Mouse (Mus musculus) ZHBTc4 (cell line): ENCODE results near the gene Ehd2.
"Not testable (repeated sequence)": the region's sequence is repeated elsewhere in the genome, so short reads cannot be mapped to it uniquely, and the experiment has no call there.

Experiments
- DNase-seq: peaks from one replicate; pipeline ENCODE4 v3.0.0-alpha.2; 2011; ENCODE audit warnings: low read depth, low spot score

Ehd2 gene

GRCm38 (mm10) chr7:15945721-15946536, 21.4 kb downstream of the Ehd2 start, which contains the start of gene Nop53:
Nop53 (minus strand) TSS chr7:15946074.
- peak; percentile 97 for DNase-seq

DNA sequence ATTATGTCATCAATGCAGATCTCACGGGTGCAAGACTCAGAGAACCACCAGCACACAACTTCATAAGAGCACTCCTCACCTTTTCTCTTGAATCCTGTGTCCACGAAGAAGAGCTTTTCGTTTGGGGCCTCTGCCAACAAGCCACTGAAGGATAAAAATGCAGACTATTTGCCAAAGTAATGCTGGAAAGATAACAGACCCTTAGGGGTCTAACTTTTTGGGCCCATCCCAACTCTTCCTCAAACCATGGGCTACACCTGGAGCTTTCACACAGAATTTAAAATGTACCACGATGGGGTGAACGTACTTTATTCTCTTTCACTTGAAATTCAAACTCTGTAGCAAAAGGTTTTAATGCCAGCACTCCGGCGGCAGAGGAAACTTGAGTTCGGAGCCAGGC, 22.2 kb downstream of the Ehd2 start:
- DNase-seq, result no peak

- DNase-seq, result no peak
These were observed 23.1 kb downstream of the Ehd2 start for GRCm38 (mm10) chr7:15944311-15944710.

- no peak for DNase-seq
These were observed 28.7 kb downstream of the Ehd2 start for GRCm38 (mm10) chr7:15938621-15939020.

DNA sequence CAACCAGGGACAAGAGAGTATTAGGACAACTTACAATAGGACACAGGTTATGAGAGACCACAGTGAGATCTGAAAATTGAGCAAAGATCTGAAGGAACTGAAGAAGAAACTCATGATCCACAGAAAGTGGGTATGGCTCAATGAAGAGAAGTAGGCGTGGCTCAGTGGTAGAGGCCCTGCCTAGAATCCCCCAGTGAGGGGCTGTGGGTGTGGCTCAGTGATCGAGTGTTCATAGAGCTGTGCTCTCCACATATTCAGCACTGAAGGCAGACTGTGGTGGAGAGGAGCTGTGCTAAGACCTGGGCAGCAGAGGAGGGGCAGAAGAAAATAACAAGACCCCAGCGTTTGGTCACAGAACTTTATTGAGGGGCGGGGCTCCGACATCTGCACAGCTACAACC, 29.9 kb downstream of the Ehd2 start:
- peak; percentile 71 for DNase-seq

- DNase-seq, result no peak
These were observed 33.7 kb downstream of the Ehd2 start for GRCm38 (mm10) chr7:15933437-15934359.

GRCm38 (mm10) chr7:15931635-15932034, 35.7 kb downstream of the Ehd2 start:
- DNase-seq, result no peak

GRCm38 (mm10) chr7:15930543-15930942, 36.8 kb downstream of the Ehd2 start:
- peak; percentile 67 for DNase-seq

GRCm38 (mm10) chr7:15929910-15930309, 37.5 kb downstream of the Ehd2 start:
- DNase-seq, result peak; percentile 82

- peak; percentile 97 for DNase-seq
These were observed 45.1 kb downstream of the Ehd2 start, which contains the start of gene Selenow for GRCm38 (mm10) chr7:15922220-15922773. Selenow (minus strand) TSS chr7:15922402.

DNA sequence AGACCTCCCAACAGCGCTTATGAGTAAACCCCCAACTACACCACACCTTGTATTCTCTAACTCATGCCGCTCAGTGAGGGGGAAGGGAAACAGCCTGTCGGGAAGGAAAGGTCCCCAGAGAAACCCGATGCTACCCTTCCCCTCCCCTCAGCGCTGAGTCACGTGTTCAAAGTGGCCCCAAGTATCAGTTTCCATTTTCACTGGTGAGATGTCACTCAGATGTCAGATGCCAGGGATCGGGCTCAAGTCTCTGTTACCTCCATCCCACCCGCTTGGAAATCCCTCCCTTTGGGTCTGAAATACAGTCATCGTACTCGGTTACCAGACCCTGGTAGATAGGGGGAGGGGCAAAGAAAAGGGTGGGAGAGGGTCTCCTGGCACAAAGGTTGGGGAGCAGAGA, 45.6 kb downstream of the Ehd2 start:
- DNase-seq, result peak; percentile 53

GRCm38 (mm10) chr7:15920645-15921190, 46.6 kb downstream of the Ehd2 start:
- DNase-seq, result no peak

DNA sequence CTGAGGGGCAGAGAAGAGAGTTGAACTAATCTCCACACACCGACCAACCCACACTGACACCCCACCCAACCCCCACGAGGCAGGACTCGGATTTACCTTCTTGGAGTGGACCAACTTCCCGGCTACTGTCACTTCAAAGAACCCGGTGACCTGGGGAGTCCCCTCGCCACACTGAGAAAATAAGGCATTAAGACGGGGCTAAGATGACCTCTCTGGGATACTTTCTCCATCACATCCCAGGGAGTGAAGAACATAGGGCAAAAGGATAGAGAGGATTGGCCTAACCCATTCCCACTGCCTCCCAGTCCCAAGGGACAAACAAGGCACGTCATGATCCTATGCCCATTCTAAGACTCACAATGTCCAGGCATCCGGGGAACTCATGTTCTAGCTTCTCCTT, 47.4 kb downstream of the Ehd2 start:
- DNase-seq, result no peak

- DNase-seq, result no peak
These were observed 49.0 kb downstream of the Ehd2 start for GRCm38 (mm10) chr7:15918371-15918770.

DNA sequence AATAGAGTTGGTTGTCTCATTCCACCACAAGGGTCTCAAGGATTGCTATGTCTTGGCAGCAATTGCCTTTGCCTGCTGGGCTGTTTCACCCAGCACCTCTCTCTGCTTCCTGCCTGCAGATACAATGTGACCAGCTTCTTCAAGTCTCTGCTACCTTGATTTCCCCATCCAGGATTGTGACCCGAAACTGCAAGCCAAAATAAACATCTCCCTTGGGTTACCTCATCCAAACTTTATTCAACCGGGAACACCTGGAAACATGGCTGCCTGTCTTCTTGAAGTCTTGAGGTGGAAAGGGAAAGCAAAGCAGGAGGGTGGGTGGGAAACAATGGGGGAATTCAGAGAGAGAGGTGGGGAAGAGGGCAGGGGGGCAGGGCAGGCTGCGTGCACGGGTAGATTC, 50.4 kb downstream of the Ehd2 start:
- DNase-seq, result no peak

GRCm38 (mm10) chr7:15916134-15916723, 51.1 kb downstream of the Ehd2 start:
- no peak for DNase-seq

- not testable (repeated sequence) for DNase-seq
These were observed 51.7 kb downstream of the Ehd2 start for GRCm38 (mm10) chr7:15915695-15916094.

DNA sequence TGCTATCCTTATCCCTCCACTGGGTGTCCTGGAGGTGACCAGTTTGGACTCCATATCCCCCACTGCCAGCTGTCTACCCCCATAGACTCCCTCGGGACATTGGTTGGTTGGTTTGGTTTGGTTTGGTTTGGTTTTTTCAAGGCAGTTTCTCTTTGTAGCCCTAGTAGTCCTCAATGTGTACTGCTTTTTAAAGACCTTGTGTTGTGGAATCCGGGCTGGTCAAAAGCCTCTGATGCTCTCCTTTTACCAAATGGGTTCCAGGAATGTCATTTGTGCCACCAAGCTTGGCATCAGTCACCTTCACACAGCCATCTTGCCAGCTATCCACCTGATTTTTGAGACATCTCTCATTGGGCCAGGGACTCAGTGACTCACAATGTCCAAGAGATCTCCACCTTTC, 52.6 kb downstream of the Ehd2 start:
- no peak for DNase-seq

DNA sequence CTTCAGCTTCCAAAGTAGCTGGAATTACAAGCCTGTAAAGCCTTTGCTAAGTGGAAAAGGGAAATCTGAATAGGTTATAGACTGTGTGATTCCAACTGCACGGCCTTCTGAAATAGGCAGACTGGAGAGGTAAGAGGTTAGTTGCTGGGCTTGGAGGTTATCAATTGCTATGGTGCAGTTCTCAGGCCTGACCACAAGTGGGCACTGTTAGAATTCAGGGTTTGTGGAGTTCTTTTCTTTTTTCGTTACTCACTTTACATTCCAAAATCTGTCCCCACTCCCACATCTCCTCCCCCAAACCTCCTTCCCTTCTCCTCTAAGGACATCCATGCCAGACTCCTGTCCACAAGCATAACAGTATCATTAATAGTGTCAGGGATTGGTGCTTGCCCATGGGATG, 53.1 kb downstream of the Ehd2 start:
- DNase-seq, result peak; percentile 81

DNA sequence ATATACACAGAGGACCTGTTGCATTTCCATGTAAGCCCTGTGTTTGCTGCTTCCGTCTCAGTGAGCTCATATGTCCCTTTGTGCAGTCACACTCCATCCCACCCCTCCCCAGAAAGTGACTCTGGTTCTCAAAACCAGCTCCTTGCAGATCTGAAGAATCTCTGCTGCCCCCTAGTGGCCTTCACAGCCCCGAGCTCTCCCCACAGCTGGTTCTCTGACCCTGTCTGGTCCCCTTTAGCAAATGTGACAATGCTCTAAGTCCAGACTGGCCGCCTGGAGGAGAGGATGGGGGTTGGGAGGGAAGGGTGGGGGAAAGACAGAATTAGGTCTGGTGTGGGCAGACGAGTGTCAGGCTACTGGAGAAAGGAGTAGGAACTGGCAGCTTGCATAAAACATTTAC, 55.2 kb downstream of the Ehd2 start:
- DNase-seq, result peak; percentile 94

DNA sequence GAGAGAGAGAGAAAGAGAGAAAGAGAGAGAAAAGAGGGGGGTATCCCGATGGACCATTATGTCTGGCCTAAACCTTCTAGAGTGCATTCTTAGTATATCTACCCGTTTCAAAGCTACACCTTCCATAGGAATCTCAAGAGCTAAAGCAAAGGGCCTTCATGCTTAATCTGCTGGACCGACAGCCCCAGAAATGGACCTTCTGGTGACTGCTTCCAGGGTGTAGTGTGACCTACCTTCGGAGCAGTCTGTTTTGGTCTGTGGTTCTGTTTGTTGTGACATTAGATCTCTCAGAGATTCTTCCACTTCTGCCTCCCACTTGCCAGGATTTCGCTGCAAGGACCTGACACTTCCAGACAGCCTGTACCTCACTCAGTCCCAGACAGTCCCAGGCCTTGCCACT, 56.8 kb downstream of the Ehd2 start:
- no peak for DNase-seq
